Mouse (Mus musculus) midbrain, embryonic 12.5 days (tissue): Measurements from ENCODE around the gene Ttc29. TPM values are rescaled to one million over a fixed set of nuclear protein-coding genes. Genes with fewer than 3 reads are reported as not detected.

Experiments
- ATAC-seq: fragments of 200-750 bp; cut with Nextera tagmentation; 2 replicates; pipeline ENCODE4 v1.8.0; 2017; ENCODE audit warnings: low read depth, moderate TSS enrichment, moderate library complexity; ENCODE audit not compliant: low FRiP score
- H3K27ac ChIP-seq: fragments of 300-500 bp; sonication (generic); replicated peaks from 2 replicates; pipeline ENCODE4 v1.5.1; 2016; ENCODE audit warnings: mild to moderate bottlenecking
- H3K27me3 ChIP-seq: fragments of 300-500 bp; sonication (generic); 2 replicates; pipeline ENCODE4 v1.6.1; 2016; ENCODE audit warnings: mild to moderate bottlenecking
- H3K36me3 ChIP-seq: fragments of 300-500 bp; sonication (generic); 2 replicates; pipeline ENCODE4 v1.6.1; 2016
- H3K4me1 ChIP-seq: fragments of 300-500 bp; sonication (generic); 2 replicates; pipeline ENCODE4 v1.6.1; 2016
- H3K4me2 ChIP-seq: fragments of 300-500 bp; sonication (generic); replicated peaks from 2 replicates; pipeline ENCODE4 v1.6.1; 2016; ENCODE audit warnings: mild to moderate bottlenecking, moderate library complexity
- H3K4me3 ChIP-seq: fragments of 300-500 bp; sonication (generic); 2 replicates; pipeline ENCODE4 v1.5.1; 2016; ENCODE audit warnings: mild to moderate bottlenecking
- H3K9ac ChIP-seq: fragments of 300-500 bp; sonication (generic); replicated peaks from 2 replicates; pipeline ENCODE4 v1.6.1; 2016; ENCODE audit warnings: mild to moderate bottlenecking, moderate library complexity
- H3K9me3 ChIP-seq: fragments of 300-500 bp; sonication (generic); 2 replicates; pipeline ENCODE4 v1.6.1; 2016; ENCODE audit warnings: mild to moderate bottlenecking
- WGBS: fragments of 180-500 bp; shearing (Covaris S2); methylation state at CpG from one replicate; pipeline ENCODE4 v1.1.7; 2016; 5-methylcytosine and 5-hydroxymethylcytosine counted together
- polyA plus RNA-seq: library from polyadenylated mRNA; unstranded; fragments of >200 nt; fragmentation: Nextera tagmentation; extraction: Ambion mirVana; gene quantifications from 2 replicates; pipeline ENCODE4 v1.2.1, GENCODE M21; 2016

Ttc29 gene
- polyA plus RNA-seq, 1 experiment from 2014 or later = not detected

- WGBS = 52% methylated on average over 11 of the region's 11 CpGs
- no peak overlapping the region for H3K4me2 ChIP-seq
- H3K27ac ChIP-seq = peak overlapping the region; percentile 46; the same call in 1 of the 2 replicates
- no peaks in the 10 kb centered on the region for H3K36me3 ChIP-seq
- ATAC-seq = peak; percentile 76
- no peaks in the 10 kb centered on the region for H3K9me3 ChIP-seq
- H3K4me3 ChIP-seq = no peak overlapping the region
- no peaks in the 10 kb centered on the region for H3K27me3 ChIP-seq
- H3K9ac ChIP-seq = no peak overlapping the region
- peaks cover 15% of the 10 kb centered on the region; the same call in 1 of the 2 replicates for H3K4me1 ChIP-seq
Measured at GRCm38 (mm10) chr8:78340689-78341529, 127.8 kb downstream of the Ttc29 start.

- ATAC-seq = no peak
- 79% methylated on average over 4 of the region's 4 CpGs for WGBS
- H3K4me3 ChIP-seq = no peak overlapping the region
- H3K27me3 ChIP-seq = no peaks in the 10 kb centered on the region
- H3K4me2 ChIP-seq = no peak overlapping the region
- no peaks in the 10 kb centered on the region for H3K36me3 ChIP-seq
- no peaks in the 10 kb centered on the region for H3K9me3 ChIP-seq
- peaks cover 21% of the 10 kb centered on the region for H3K4me1 ChIP-seq
- H3K27ac ChIP-seq = no peak overlapping the region
- no peak overlapping the region for H3K9ac ChIP-seq
Measured at GRCm38 (mm10) chr8:78342151-78342550, 129.1 kb downstream of the Ttc29 start.

- no peak overlapping the region for H3K4me3 ChIP-seq
- no peak overlapping the region for H3K27ac ChIP-seq
- H3K9ac ChIP-seq = no peak overlapping the region
- H3K4me1 ChIP-seq = peaks cover 21% of the 10 kb centered on the region
- 62% methylated on average over 2 of the region's 2 CpGs for WGBS
- no peaks in the 10 kb centered on the region for H3K27me3 ChIP-seq
- no peak for ATAC-seq
- no peaks in the 10 kb centered on the region for H3K36me3 ChIP-seq
- H3K4me2 ChIP-seq = no peak overlapping the region
- no peaks in the 10 kb centered on the region for H3K9me3 ChIP-seq
Measured at GRCm38 (mm10) chr8:78344006-78344405, 130.9 kb downstream of the Ttc29 start.

- Histone ChIP-seq H3K36me3 (no peaks in the 10 kb centered on the region), H3K9ac (no peak overlapping the region), H3K9me3 (no peaks in the 10 kb centered on the region), H3K4me1 (peaks cover 15% of the 10 kb centered on the region), H3K27me3 (no peaks in the 10 kb centered on the region), H3K27ac (peak overlapping the region; percentile 39; the same call in 1 of the 2 replicates), H3K4me2 (no peak overlapping the region), H3K4me3 (no peak overlapping the region)
- WGBS = 55% methylated on average over 7 of the region's 7 CpGs
- ATAC-seq = peak; percentile 44
Measured at GRCm38 (mm10) chr8:78345705-78346104, 132.6 kb downstream of the Ttc29 start.

- peak; percentile 81 for ATAC-seq
- WGBS = 27% methylated on average over 11 of the region's 11 CpGs
- Histone ChIP-seq H3K4me2 (peak overlapping the region; percentile 15; the same call in 1 of the 2 replicates), H3K27ac (peak overlapping the region; percentile 39; the same call in 1 of the 2 replicates), H3K27me3 (no peaks in the 10 kb centered on the region), H3K4me3 (no peak overlapping the region), H3K4me1 (peaks cover 12% of the 10 kb centered on the region), H3K9ac (no peak overlapping the region), H3K9me3 (no peaks in the 10 kb centered on the region), H3K36me3 (no peaks in the 10 kb centered on the region)
Measured at GRCm38 (mm10) chr8:78346131-78346621, 133.1 kb downstream of the Ttc29 start.

- H3K36me3 ChIP-seq = no peaks in the 10 kb centered on the region
- no peak overlapping the region for H3K4me2 ChIP-seq
- H3K4me1 ChIP-seq = no peaks in the 10 kb centered on the region
- no peak overlapping the region for H3K4me3 ChIP-seq
- H3K27ac ChIP-seq = no peak overlapping the region
- WGBS = 78% methylated on average over 5 of the region's 5 CpGs
- no peaks in the 10 kb centered on the region for H3K27me3 ChIP-seq
- no peak overlapping the region for H3K9ac ChIP-seq
- no peak for ATAC-seq
- no peaks in the 10 kb centered on the region for H3K9me3 ChIP-seq
Measured at GRCm38 (mm10) chr8:78353902-78354301, 140.8 kb downstream of the Ttc29 start.

GRCm38 (mm10) chr8:78354801-78355200 is 141.7 kb downstream of the Ttc29 start:
- H3K27me3 ChIP-seq = no peaks in the 10 kb centered on the region
- no peak overlapping the region for H3K27ac ChIP-seq
- WGBS = 88% methylated on average over 5 of the region's 5 CpGs
- H3K4me3 ChIP-seq = no peak overlapping the region
- no peak overlapping the region for H3K9ac ChIP-seq
- ATAC-seq = no peak
- H3K9me3 ChIP-seq = no peaks in the 10 kb centered on the region
- no peaks in the 10 kb centered on the region for H3K36me3 ChIP-seq
- no peaks in the 10 kb centered on the region for H3K4me1 ChIP-seq
- H3K4me2 ChIP-seq = no peak overlapping the region

GRCm38 (mm10) chr8:78390756-78391155 is 177.7 kb downstream of the Ttc29 start:
- H3K4me2 ChIP-seq = no peak overlapping the region
- no peaks in the 10 kb centered on the region for H3K9me3 ChIP-seq
- WGBS = 91% methylated on average over 7 of the region's 7 CpGs
- H3K36me3 ChIP-seq = no peaks in the 10 kb centered on the region
- H3K4me1 ChIP-seq = no peaks in the 10 kb centered on the region
- no peaks in the 10 kb centered on the region for H3K27me3 ChIP-seq
- H3K9ac ChIP-seq = no peak overlapping the region
- H3K4me3 ChIP-seq = no peak overlapping the region
- ATAC-seq = no peak
- no peak overlapping the region for H3K27ac ChIP-seq

GRCm38 (mm10) chr8:78419272-78419671 is 206.2 kb downstream of the Ttc29 start:
- Histone ChIP-seq H3K4me1 (peaks cover 15% of the 10 kb centered on the region), H3K36me3 (no peaks in the 10 kb centered on the region), H3K27ac (no peak overlapping the region), H3K27me3 (peaks cover 49% of the 10 kb centered on the region), H3K4me3 (no peak overlapping the region), H3K4me2 (peak overlapping the region; percentile 86), H3K9ac (no peak overlapping the region), H3K9me3 (no peaks in the 10 kb centered on the region)
- ATAC-seq = no peak
- WGBS = 15% methylated on average over 4 of the region's 4 CpGs

- peak overlapping the region; percentile 86 for H3K4me2 ChIP-seq
- peak; percentile 88 for ATAC-seq
- peaks cover 15% of the 10 kb centered on the region for H3K4me1 ChIP-seq
- 0% methylated on average over 14 of the region's 19 CpGs for WGBS
- H3K4me3 ChIP-seq = peak overlapping the region; percentile 43
- H3K27ac ChIP-seq = no peak overlapping the region; the same call in 1 of the 2 replicates
- H3K9ac ChIP-seq = peak overlapping the region; percentile 49
- no peaks in the 10 kb centered on the region for H3K36me3 ChIP-seq
- peaks cover 58% of the 10 kb centered on the region for H3K27me3 ChIP-seq
- no peaks in the 10 kb centered on the region for H3K9me3 ChIP-seq
Measured at GRCm38 (mm10) chr8:78420101-78420503, 207.0 kb downstream of the Ttc29 start.

GRCm38 (mm10) chr8:78423937-78424336 is 210.8 kb downstream of the Ttc29 start:
- Histone ChIP-seq H3K27ac (no peak overlapping the region), H3K9ac (no peak overlapping the region), H3K9me3 (no peaks in the 10 kb centered on the region), H3K36me3 (no peaks in the 10 kb centered on the region), H3K4me2 (no peak overlapping the region), H3K4me3 (no peak overlapping the region), H3K4me1 (peaks cover 25% of the 10 kb centered on the region), H3K27me3 (peaks cover 86% of the 10 kb centered on the region)
- no peak for ATAC-seq
- WGBS = 0% methylated on average over 1 of the region's 1 CpGs

GRCm38 (mm10) chr8:78426455-78426854 is 213.4 kb downstream of the Ttc29 start:
- H3K4me1 ChIP-seq = peaks cover 10% of the 10 kb centered on the region
- no peak overlapping the region for H3K9ac ChIP-seq
- no peaks in the 10 kb centered on the region for H3K9me3 ChIP-seq
- H3K27ac ChIP-seq = peak overlapping the region; percentile 47; the same call in 1 of the 2 replicates
- H3K36me3 ChIP-seq = no peaks in the 10 kb centered on the region
- H3K4me2 ChIP-seq = peak overlapping the region; percentile 41
- 2% methylated on average over 10 of the region's 10 CpGs for WGBS
- H3K27me3 ChIP-seq = peaks cover 77% of the 10 kb centered on the region
- peak; percentile 55 for ATAC-seq
- peak overlapping the region; percentile 15; the same call in 1 of the 2 replicates for H3K4me3 ChIP-seq
